Mouse (Mus musculus): ENCODE results near the gene Rpap3. TPM values are rescaled to one million over a fixed set of nuclear protein-coding genes. Genes with fewer than 3 reads are reported as not detected.
"Not testable (repeated sequence)": the region's sequence is repeated elsewhere in the genome, so short reads cannot be mapped to it uniquely, and the experiment has no call there.

The Rpap3 gene
- total and polyA plus RNA-seq, 2 experiments from 2014 or later: 14.1 to 38.1 TPM

- Histone ChIP-seq H3K27me3 (ENCODE audit: insufficient read depth, low read length) (no peaks in the 10 kb centered on the region), H3K4me3 (ENCODE audit: low read length) (no peak overlapping the region), H3K9me3 (ENCODE audit: low read length) (no peaks in the 10 kb centered on the region), H3K9ac (replicated peaks; ENCODE audit: low read length) (0 out of 2 replicates have a peak overlapping the region, but pooled peaks have one; percentile 15), H3K36me3 (ENCODE audit: insufficient read depth, low read length) (peaks cover 22% of the 10 kb centered on the region; the same call in 1 of the 2 replicates), H3K27ac (peak overlapping the region; percentile 91), H3K4me1 (ENCODE audit: insufficient read depth, low read length) (peaks cover 18% of the 10 kb centered on the region), H3K4me2 (ENCODE audit: low read depth, low read length) (0 out of 2 replicates have a peak overlapping the region, but pooled peaks have one; percentile 8)
- WGBS: 19% methylated on average over 9 of the region's 9 CpGs
- TF ChIP-seq CTCF (IDR thresholded peaks at IDR 0.05; ENCODE audit: low read depth): no peak
- ATAC-seq: peak; percentile 95
- peak; percentile 94 for DNase-seq (ENCODE audit: low spot score)
These were observed 33.3 kb downstream of the Rpap3 start for GRCm38 (mm10) chr15:97672211-97672765.

GRCm38 (mm10) chr15:97670554-97670953 is 35.1 kb downstream of the Rpap3 start:
- Histone ChIP-seq H3K4me2 (ENCODE audit: low read depth, low read length) (no peak overlapping the region), H3K27ac (no peak overlapping the region), H3K9me3 (ENCODE audit: low read length) (no peaks in the 10 kb centered on the region), H3K4me1 (ENCODE audit: insufficient read depth, low read length) (peaks cover 18% of the 10 kb centered on the region), H3K9ac (replicated peaks; ENCODE audit: low read length) (no peak overlapping the region), H3K36me3 (ENCODE audit: insufficient read depth, low read length) (peaks cover 6% of the 10 kb centered on the region; the same call in 1 of the 2 replicates), H3K4me3 (ENCODE audit: low read length) (no peak overlapping the region), H3K27me3 (ENCODE audit: insufficient read depth, low read length) (no peaks in the 10 kb centered on the region)
- WGBS: 69% methylated on average over 6 of the region's 6 CpGs
- no peak for DNase-seq (ENCODE audit: low spot score)
- TF ChIP-seq CTCF (IDR thresholded peaks at IDR 0.05; ENCODE audit: low read depth): no peak
- no peak for ATAC-seq

GRCm38 (mm10) chr15:97668158-97668877 is 37.3 kb downstream of the Rpap3 start:
- not testable (repeated sequence) for DNase-seq (ENCODE audit: low spot score); ATAC-seq; H3K4me3 ChIP-seq (ENCODE audit: low read length); H3K9me3 ChIP-seq (ENCODE audit: low read length); H3K27me3 ChIP-seq (ENCODE audit: insufficient read depth, low read length); H3K36me3 ChIP-seq (ENCODE audit: insufficient read depth, low read length); H3K9ac ChIP-seq (replicated peaks; ENCODE audit: low read length); H3K4me2 ChIP-seq (ENCODE audit: low read depth, low read length)
- Histone ChIP-seq H3K4me1 (ENCODE audit: insufficient read depth, low read length) (peaks cover 18% of the 10 kb centered on the region), H3K27ac (peak overlapping the region; percentile 32; the same call in 1 of the 2 replicates)
- WGBS: 70% methylated on average over 16 of the region's 17 CpGs

- ATAC-seq (no peak), DNase-seq (ENCODE audit: low spot score) (peak; percentile 90)
- 0 out of 2 replicates have a peak overlapping the region, but pooled peaks have one; percentile 32 for H3K27ac ChIP-seq
- no peaks in the 10 kb centered on the region for H3K9me3 ChIP-seq (ENCODE audit: low read length)
- no peak overlapping the region for H3K9ac ChIP-seq (replicated peaks; ENCODE audit: low read length)
- peak; percentile 95 for TF ChIP-seq CTCF (IDR thresholded peaks at IDR 0.05; ENCODE audit: low read depth)
- 29% methylated on average over 7 of the region's 7 CpGs for WGBS
- H3K4me2 ChIP-seq (ENCODE audit: low read depth, low read length): no peak overlapping the region
- no peak overlapping the region for H3K4me3 ChIP-seq (ENCODE audit: low read length)
- H3K36me3 ChIP-seq (ENCODE audit: insufficient read depth, low read length): no peaks in the 10 kb centered on the region
- H3K27me3 ChIP-seq (ENCODE audit: insufficient read depth, low read length): no peaks in the 10 kb centered on the region
- peaks cover 13% of the 10 kb centered on the region for H3K4me1 ChIP-seq (ENCODE audit: insufficient read depth, low read length)
These were observed 38.2 kb downstream of the Rpap3 start for GRCm38 (mm10) chr15:97667437-97667836.

GRCm38 (mm10) chr15:97666457-97666770 is 39.2 kb downstream of the Rpap3 start:
- Histone ChIP-seq H3K4me1 (ENCODE audit: insufficient read depth, low read length) (peaks cover 2% of the 10 kb centered on the region), H3K9ac (replicated peaks; ENCODE audit: low read length) (no peak overlapping the region), H3K4me3 (ENCODE audit: low read length) (no peak overlapping the region), H3K9me3 (ENCODE audit: low read length) (no peaks in the 10 kb centered on the region), H3K27me3 (ENCODE audit: insufficient read depth, low read length) (no peaks in the 10 kb centered on the region), H3K36me3 (ENCODE audit: insufficient read depth, low read length) (no peaks in the 10 kb centered on the region), H3K4me2 (ENCODE audit: low read depth, low read length) (no peak overlapping the region), H3K27ac (no peak overlapping the region)
- no peak for ATAC-seq
- 85% methylated on average over 10 of the region's 10 CpGs for WGBS
- no peak for DNase-seq (ENCODE audit: low spot score)
- TF ChIP-seq CTCF (IDR thresholded peaks at IDR 0.05; ENCODE audit: low read depth): no peak

GRCm38 (mm10) chr15:97665770-97666456 is 39.7 kb downstream of the Rpap3 start:
- H3K9ac ChIP-seq (replicated peaks; ENCODE audit: low read length): no peak overlapping the region
- no peak overlapping the region for H3K27ac ChIP-seq
- 74% methylated on average over 25 of the region's 25 CpGs for WGBS
- no peaks in the 10 kb centered on the region for H3K9me3 ChIP-seq (ENCODE audit: low read length)
- no peak overlapping the region for H3K4me2 ChIP-seq (ENCODE audit: low read depth, low read length)
- TF ChIP-seq CTCF (IDR thresholded peaks at IDR 0.05; ENCODE audit: low read depth): no peak
- no peak for ATAC-seq
- DNase-seq (ENCODE audit: low spot score): no peak
- H3K36me3 ChIP-seq (ENCODE audit: insufficient read depth, low read length): no peaks in the 10 kb centered on the region
- H3K4me3 ChIP-seq (ENCODE audit: low read length): no peak overlapping the region
- H3K4me1 ChIP-seq (ENCODE audit: insufficient read depth, low read length): no peaks in the 10 kb centered on the region
- no peaks in the 10 kb centered on the region for H3K27me3 ChIP-seq (ENCODE audit: insufficient read depth, low read length)
